Mouse (Mus musculus): Measurements from ENCODE around the gene Neurl1b.

DNA sequence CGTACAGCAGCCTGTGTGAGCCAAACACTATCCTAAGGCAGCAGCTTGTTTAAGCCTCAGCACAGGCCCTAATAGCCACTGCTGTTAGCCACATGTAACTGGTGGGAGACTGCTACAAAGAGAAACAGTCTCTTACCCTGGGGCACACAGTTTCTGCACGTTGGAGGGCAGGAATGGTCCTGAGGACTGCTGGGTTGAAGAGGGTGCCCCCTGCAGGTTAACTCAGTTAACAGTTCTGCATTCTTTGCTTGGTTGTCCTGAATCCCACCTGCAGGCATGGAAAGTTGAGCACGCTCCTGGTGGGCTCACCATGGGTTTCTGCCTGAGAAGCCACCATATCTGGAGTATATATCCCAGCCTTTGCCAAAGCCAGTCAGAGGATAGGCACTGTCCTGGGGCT, 6.9 kb downstream of the Neurl1b start:
- TF ChIP-seq CTCF (IDR thresholded peaks at IDR 0.05; ENCODE audit: low read depth) = peak; percentile 74
- no peak for TF ChIP-seq EP300 (optimal IDR thresholded peaks at IDR 0.05)

Measured in stomach, postnatal 0 days (tissue).